Mouse (Mus musculus): ENCODE data around the gene Ugt1a10. TPM values are rescaled to one million over a fixed set of nuclear protein-coding genes. Genes with fewer than 3 reads are reported as not detected.

Gene Ugt1a10
- total RNA-seq, 2 experiments from 2014 or later: not detected

DNA sequence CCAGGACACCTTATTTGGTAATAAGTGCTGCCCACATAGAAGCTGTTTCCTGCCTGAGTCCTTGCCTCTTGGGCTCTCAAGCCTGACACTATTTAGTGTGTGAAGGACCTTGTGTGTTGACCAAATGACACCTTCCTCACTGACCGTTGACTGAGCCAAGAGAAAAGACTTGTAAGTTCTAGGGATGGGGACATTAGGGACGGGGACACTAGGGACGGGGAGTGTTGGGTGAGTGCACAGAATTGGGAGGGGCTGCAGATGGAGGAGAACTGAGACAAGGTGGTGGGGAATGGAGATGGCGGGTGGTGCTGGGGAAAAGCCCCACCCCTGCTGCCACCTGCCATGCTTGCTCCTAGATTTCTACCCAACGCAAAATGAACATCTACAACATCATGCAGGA lies 174.8 kb downstream of the Ugt1a10 start:
- DNase-seq (ENCODE audit: low spot score in 2 of 2): no peak

DNA sequence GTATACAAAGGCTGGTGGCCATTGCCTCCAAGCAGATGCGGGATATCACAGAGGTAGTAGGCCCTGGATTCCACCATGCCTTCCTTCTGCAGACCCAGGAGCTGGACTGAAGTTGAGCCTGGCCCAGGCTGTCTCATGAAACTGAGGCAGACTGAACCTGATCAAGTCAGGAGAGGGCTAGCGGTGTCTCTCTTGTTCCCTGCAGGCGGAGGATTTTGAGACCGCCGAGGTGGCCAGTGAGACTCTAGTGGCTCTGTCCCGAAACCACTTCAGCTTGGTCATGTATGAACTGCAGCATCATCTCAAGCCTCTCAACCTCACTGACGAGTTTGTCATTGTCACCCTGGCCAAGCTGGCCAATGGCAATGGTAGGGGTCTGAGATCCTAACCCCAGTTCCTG lies 175.2 kb downstream of the Ugt1a10 start:
- no peak for DNase-seq (ENCODE audit: low spot score in 2 of 2)

DNA sequence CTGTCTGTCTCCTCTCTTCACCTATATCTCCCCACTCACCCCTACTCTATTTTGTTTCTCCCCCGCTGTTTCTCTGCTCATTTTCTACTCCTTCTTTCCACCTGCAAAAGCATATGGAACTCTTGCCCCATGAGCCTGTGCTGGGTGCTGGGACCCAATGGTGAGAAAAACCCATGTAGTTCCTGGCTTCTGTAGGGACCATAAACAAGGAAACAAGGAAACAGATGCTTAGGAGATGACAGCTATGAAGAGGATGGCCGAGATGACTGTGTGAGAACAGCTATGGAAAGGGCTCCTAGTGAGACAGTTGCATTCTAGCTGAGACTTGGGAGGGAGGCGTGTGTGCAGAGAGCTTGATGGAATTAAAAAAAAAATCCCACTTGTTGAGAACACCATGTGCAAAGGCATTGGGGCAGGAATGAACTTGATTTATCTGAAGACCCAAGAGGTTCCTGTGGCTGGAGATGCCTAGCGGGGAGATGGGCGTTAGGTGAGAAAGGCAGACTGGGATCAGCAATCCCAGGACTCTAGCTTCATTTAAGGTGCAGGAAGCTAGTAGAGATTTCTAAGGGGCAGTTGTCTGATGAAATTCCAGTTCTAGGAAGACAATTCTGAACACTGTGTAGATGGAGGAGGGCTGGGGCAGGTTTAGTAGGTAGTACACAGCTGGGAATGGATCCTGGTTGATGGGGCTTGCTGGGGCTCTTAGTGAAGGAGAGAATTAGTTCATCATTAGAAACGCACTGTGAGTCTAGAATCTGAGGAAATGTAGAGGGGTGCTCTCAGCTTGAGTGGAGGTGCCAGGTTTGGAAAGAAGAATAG lies 176.0 kb downstream of the Ugt1a10 start:
- no peak for DNase-seq (ENCODE audit: low spot score in 2 of 2)

DNA sequence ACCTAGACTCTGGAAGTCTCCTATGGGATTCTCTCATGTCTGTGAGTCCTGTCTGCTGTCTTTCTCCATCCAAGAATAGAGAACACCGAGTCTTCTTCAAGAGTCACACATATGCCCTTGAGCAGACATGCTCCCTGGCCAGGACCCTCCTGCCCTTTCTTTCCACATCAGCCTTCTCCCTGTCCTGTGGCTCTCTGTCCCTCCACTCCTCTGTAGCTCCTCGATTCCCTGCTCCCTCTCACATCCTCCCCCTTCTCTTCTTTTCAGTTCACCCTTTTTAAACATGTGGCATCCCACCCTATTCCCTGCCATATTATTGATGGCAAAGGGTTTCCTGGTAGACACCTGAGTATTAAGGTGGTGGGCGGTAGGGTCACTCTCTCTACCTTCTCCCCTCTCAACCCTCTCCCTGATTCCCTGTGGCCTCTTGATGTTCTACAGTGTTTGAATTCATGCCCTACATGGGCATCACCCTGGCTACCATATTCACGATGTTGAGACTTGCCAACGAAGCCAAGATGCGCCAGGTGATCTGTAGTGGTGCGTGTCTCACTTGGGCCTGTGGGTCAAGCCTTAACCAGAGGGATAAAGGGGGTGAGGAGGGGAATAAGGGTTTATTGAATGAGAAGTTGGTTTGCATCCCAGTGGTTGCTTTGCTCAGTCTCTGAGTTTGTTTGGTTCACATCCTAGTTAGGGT lies 176.8 kb downstream of the Ugt1a10 start:
- DNase-seq (ENCODE audit: low spot score in 2 of 2): no peak

DNA sequence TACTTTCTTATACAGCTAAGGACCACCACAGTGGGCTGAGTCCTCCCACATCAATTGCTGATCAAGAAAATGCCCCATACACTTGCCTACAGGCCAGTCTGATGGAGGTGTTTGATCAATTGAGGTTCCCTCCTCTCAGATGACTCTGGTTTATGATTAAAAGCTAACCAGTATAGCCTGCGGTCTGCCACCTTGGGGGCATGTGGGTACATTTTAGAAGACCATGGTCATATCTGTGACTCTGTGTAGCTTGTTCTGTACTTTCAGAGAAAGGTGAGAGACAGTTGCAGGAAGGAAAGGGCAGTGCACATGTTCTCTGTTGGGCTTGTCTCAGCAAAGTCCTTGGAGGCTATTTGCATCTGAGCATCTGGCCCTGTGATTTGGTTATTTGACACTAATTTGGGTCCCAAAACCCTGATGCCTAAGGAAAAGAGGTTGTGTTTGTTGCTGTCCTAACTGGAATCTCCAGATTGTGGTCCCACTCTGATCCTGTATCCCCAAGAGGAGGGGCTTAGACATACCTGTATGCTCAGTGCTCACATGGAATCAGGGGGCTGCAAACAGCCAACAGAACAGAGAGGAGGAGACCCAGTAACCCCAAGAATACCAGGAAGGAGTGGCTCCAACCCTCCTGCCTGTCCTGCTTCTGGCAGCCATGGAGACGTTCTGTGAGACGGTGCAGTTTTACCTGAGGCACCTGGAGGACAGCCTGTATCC lies 177.6 kb downstream of the Ugt1a10 start:
- no peak for DNase-seq (ENCODE audit: low spot score in 2 of 2)

DNA sequence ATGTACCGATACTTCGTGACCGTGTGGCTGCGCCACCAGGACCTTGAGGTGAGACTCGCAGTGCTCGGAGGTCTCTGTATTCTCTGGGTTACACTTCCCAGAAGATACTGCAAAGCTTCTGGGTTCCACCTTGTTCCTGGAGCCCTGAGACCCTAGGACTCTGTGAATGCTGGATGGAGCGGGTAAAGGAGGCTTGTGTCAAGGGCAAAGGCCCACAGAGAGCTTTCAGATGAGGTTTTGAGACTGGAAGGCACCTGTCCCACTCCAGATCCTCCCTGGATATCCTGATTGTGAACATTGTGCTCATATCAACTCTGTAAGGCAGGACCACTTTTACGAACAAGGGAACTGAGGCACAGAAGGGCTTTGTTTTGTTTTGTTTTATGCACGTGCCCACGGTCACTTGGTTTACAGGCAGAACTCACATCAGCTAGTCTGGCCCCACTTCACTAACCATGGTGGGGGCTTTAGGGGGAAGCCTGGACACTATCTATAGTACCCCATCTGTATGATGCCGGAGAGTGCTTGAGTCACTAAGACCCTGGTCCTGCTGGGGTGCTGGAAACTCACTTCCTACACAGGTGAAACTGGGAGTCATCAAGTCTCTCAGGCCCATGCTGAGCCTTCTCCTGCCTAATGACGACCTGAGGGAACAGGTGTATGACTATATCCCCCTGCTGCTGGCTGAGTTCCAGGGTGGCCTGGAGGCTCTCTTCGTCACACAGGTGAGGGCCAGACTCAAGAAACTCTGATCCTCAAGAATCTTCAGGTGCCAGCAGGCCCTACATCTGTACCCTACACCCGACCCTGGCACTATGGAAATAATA lies 178.4 kb downstream of the Ugt1a10 start:
- no peak for DNase-seq (ENCODE audit: low spot score in 2 of 2)

DNA sequence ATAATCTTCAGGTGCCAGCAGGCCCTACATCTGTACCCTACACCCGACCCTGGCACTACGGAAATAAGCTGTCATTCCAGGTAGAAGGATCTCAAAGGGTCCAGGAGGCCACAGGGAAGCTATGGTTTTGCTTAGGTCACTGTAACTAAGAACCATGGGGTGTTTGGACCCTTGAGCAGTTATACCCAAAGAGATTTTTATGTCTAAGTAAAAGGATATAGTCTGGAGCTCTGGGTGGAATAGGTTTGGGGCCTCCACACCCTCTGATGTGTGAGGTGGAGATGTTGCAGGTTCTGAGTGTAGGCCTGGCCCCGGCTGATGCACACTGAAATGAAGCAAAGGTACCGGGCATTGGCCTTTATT lies 179.0 kb downstream of the Ugt1a10 start:
- no peak for DNase-seq (ENCODE audit: low spot score in 2 of 2)

DNA sequence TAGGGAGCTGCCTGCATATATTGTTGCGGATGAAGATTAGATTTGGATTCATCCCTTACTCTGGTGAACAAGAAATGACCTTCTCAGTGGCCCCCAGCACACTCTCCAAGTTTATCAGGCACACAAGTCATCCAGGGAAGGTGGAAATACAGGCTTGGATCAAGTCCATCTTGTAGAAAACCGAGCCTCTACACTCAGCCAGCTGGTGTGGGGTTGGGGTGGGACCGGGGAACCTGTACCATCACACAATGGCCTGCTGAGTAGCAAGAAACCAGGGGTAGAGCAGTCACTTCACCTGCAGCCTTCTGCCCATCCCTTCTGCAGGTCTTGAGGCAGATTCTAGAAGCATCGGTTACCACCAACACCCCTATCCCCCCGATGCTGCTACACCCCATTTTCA lies 179.5 kb downstream of the Ugt1a10 start:
- DNase-seq (ENCODE audit: low spot score in 2 of 2): no peak

DNA sequence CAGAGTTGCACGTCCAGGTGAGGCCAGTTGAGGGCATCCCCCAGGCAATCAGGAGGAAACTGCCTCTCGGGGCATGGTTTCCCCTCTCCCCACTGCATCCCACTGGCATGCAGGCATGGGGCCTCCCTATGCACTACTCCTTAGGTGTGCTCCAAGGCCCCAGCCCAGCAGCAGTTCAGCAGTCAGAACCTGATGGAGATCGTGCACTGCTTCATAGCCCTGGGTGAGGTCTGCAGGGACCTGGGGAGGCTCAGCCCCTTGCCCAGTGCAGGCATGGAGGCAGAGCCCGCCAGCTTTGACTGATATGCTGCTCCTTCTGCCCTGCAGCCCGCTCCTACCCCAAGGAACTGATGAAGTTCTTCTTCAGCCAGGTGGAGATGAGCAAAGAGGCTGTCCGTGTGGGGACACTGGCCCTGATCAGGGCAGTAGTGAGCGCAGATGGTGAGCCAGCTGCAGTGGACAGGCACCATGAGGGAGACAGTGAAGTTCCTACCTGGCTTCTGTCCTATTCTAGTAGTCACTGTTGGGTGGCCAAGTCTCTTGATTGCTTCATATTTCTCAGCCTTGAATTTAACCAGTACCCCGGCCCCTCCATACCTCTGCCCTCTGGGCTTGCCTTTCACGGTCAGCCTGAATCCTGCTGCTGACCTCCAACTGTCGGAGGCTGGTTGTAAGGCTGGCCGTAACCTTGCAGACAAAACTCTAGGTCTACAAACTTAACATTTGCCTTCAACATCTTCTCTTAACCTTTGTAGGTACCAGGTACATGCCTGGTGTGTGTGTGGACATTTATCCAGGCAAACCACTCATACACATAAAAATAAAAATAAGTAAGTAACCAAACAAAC lies 180.1 kb downstream of the Ugt1a10 start:
- no peak for DNase-seq (ENCODE audit: low spot score in 2 of 2)

DNA sequence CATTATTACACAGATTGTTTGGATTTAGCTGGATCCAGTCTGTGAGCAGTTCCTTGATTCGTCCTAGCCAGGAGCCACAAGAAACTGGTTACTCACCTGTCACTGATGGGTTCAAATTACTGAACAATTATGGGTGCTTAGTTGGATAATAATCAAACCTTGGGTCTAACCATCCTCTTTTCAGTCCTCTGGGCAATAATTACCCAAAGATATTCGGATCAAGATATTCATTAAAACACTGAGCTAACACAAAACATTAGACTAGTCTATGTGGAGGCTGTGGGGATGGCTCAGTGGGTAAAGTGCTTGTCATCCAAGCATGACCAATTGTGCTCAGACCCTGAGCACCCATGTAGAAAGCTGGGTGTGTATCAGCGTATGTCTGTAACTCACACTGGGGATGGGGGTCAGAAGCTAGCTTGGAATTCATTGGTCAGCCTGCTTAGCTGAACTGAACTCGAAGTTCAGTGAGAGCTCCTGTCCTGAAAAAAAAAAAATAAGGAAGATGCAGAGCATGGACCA lies 180.8 kb downstream of the Ugt1a10 start:
- DNase-seq (ENCODE audit: low spot score in 2 of 2): no peak

DNA sequence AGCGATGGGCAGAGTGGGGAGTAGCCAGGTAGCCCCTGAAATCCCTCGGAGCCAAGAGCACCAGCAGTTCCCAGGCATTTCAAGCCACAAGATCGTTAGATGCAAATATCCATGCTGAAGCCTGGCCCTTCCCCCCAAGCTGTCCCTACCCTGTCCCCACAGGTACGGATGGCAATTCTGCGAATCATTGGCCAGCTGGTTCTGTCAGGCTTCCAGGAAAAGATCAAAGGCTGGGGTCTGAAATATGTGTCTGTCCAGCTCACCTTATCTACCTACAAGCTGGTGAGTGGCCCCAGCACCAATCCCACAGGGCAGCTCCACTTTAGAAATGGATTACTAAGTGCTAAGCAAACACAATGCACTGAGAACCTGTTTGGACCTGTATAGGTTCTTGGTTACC lies 182.1 kb downstream of the Ugt1a10 start:
- DNase-seq (ENCODE audit: low spot score in 2 of 2): no peak

DNA sequence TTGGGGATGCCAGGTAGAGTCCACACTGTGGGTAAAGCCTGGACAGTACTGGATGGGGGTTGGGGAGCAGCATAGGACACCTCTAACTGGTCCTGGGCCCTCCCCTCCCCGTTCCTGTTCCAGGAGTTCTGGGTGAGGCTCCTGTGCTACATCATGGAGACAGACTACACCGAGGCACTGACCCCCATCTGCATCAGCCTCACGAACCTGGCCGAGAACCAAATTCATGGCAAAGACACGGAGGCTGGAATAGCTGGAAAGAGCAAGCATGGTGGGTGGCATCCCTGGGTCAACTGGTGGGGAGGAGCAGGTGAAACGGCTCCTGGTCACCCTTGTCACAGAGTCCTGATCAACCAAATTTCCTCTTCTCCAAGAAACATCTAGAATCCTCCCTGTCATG lies 183.6 kb downstream of the Ugt1a10 start:
- no peak for DNase-seq (ENCODE audit: low spot score in 2 of 2)

DNA sequence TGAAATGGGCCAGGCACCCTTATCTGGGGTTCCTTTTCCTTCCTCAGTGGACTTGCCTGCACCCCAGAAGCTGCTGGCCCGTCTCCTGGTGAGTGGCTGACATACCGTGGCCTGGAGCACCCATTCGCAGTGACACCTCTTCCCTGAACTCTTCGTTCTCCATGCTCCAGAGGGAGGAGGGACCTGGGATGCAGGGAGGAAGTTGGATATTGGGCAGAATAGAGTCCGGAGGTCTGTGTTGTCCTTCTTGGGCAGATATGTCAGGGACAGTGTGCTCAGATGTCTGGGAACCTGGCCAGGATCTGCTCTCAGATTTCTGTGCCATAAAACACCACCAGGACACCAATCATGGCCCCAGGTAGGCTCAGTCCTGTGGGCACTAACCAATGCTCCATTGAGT lies 184.9 kb downstream of the Ugt1a10 start:
- DNase-seq (ENCODE audit: low spot score in 2 of 2): no peak

DNA sequence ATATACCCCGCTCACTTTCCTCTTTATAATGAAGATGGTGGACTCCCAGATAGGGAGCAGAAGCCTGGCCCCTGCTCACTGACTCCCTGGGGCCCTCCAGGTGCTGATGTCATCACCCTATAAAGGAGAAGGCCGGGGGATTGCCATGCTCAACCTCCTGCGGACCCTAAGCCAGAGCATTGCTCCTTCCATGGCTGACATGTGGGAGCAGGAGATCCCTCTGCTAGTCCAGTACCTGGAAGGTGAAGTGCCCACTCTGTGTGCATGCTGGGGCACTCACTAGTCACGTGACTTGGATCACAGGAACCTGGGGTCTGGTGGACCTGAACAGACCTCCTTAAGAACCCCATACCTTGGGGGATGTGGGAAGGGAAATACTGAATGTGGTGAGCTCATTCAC lies 185.4 kb downstream of the Ugt1a10 start:
- no peak for DNase-seq (ENCODE audit: low spot score in 2 of 2)

DNA sequence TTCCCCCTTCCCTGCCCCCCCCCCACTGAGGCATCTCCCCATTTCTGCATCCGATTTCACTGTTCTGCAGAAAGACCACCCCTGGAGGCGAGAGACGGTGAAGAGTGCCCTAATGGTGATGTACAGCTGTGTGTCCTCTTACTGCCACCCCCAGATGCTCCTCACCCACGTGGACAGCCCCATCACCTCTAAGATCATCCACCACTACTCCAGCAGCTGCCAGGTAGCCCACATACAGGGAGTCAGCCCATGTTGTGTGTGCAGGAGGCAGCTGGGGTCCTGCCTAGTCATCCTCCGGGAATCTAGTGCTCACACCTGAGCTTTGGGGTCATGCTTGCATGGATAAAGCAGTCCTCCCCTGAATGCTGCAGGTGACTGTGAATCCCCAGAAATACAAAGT lies 188.7 kb downstream of the Ugt1a10 start:
- no peak for DNase-seq (ENCODE audit: low spot score in 2 of 2)

DNA sequence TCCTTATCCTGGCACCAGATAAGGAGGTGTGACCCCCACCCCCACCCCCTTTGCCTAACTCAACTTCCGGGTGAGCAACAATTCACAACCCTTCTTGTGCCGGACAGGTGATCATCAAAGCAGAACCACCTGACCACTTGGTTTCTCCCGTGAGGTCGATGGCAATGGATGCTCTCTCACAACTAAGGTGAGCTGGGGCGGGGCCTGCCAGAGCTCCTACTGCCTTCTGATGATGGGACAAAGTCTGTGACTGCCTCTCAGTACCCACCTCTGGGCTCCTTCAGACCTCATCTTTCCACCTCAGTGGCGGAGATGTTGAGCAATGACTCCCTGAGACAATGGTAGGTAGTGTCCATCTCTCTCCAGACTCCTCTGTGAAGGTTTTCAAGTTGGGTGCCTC lies 190.7 kb downstream of the Ugt1a10 start:
- no peak for DNase-seq (ENCODE audit: low spot score in 2 of 2)

DNA sequence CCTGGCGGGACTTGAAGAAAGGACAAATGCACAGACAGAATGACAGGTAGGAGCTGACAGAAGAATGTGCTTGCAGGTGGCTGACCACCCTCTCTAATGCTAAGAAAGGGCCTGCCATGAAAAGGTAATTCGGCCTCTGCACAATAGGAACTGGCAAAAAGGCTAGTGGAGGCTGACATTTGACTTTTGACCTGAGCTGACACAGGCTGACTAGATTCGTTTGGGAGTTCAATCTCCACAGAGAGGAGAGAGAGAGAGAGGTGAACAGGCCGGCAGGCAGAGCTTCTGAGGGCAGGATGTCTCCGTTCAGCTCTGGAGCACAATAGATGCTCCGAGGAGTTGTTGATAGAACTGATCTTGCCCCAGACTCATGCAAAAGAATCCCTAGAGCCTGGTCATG lies 191.2 kb downstream of the Ugt1a10 start:
- no peak for DNase-seq (ENCODE audit: low spot score in 2 of 2)

DNA sequence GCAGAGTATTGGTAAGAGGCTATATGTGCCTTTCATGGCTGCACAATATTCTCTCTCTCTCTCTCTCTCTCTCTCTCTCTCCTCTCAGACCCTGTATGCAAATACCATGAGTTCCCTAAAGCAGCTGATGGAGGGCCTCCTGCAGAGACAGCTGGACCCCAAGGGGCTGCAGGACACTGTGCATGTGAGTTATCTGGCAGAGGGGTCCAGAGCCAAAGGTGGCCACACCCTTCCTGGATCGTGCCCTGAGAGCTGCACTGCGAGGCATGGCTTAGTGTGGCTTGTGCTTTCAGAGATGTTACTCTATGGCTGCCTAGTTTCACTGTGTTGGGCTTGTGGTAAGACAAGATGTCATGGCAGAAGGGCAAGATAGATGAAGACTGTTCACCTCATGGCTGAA lies 192.5 kb downstream of the Ugt1a10 start:
- no peak for DNase-seq (ENCODE audit: low spot score in 2 of 2)

DNA sequence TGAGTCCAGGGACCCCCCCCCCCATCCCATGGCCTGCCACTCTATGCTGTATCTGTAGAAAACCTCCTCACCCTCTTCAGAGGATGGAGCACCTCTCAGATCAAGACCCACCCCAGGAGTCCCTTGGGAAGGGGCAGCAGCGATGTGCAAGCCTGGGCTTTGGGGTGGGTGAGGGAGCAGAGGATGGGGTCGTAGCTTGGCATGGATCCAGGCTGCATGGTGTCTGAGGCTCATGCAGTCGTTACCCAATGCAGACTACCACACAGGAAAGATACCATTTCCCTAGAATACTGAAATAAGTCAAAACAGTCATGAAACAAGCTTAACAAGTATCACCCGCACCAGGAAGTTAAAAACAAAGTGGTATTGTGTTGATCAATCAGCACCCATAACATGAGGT lies 193.5 kb downstream of the Ugt1a10 start:
- DNase-seq (ENCODE audit: low spot score in 2 of 2): no peak

DNA sequence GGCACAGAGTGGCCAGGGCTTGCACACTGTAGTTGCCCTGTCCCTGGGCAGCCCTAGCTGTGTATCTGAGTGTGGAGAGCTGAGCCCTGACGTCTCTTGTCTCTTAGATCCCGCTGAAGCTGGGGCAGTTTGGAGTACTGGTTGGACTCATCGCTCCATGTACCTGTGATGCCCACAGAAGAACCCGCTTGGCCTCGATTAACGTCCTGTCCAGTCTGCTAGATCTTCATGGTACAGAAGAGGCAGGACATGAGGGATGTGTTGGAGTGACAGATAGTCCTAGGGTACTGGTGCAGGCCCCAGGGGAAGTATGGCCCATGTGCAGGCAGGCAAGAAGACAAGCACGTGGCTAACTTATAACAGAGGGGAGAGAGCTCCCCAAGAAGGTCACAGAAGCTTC lies 194.4 kb downstream of the Ugt1a10 start:
- DNase-seq (ENCODE audit: low spot score in 2 of 2): no peak

All from left cerebral cortex, adult 18-20 months (tissue).